Mouse (Mus musculus): ENCODE results near the gene Jazf1.

GRCm38 (mm10) chr6:52852404-52853107, 215.9 kb downstream of the Jazf1 start:
- TF ChIP-seq GATA1 (IDR thresholded peaks at IDR 0.05; ENCODE audit: borderline replicate concordance, low read length), result no peak
- no peak for TF ChIP-seq FLI1 (IDR thresholded peaks at IDR 0.05; ENCODE audit: low read length)

All from megakaryocyte, embryonic 14.5 days (primary cell).